Comparison of ENCODE assay signal across 11 mouse cellular contexts in the genomic region with DNA sequence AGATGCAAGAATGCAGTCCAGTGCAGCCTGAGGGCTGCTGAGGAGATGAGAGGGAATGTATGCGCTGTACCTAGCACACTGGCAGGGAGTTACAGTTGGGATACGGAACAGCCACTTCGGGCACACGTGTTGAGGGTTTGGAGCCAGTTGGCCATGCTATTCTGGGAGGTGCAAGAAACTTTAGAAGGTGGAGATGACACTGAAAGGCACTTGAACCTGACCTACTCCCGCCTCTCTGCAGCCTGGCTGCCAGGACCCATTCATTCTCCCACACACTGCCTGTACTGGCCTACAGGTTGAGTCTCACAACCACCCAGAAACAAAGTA.
A peak's percentile ranks its signal among the peaks of the same experiment; 100 is the strongest.
DNase-seq lines count a peak whose midpoint lies in the region; ATAC-seq and TF ChIP-seq lines count a peak whose summit lies in the region.
"Had no signal": no experiment of that assay in that cellular context is flagged by ENCODE, and none has a peak within 500 bp of the region (broad histone marks: within the 10 kb centered on the region; RNA-seq: fewer than 3 reads in every experiment).

No protein-coding gene starts in this region.

- 81% methylated on average over 5 of the region's 5 CpGs for WGBS in intestine, embryonic 16.5 days

- in situ Hi-C loops in Patski (cut with MboI; ENCODE audit: low pct_unique_long_range_greater_than_20kb): loop anchor here (10.0 to 25.0 kb wide), 2 partner anchors 107 to 579 kb away; a partner anchor contains a TSS

- ATAC-seq in Patski: peak; percentile 20
- no peak for ATAC-seq in intestine, embryonic 16.5 days
- ATAC-seq: midbrain, embryonic 15.5 days had no signal

- H3K4me2 ChIP-seq in intestine, embryonic 16.5 days (ENCODE audit: low read depth, low read length): no peak overlapping the region
- H3K4me2 ChIP-seq: liver, embryonic 13.5 days; midbrain, embryonic 15.5 days had no signal

- H3K4me1 ChIP-seq in intestine, embryonic 16.5 days (ENCODE audit: control insufficient read depth, insufficient read depth, low read length): peaks cover 7% of the 10 kb centered on the region; the same call in 1 of the 2 replicates
- H3K4me1 ChIP-seq: liver, embryonic 13.5 days; midbrain, embryonic 15.5 days had no signal

- peak overlapping the region; percentile 33 for H3K27ac ChIP-seq in intestine, embryonic 16.5 days (ENCODE audit: low read length)
- H3K27ac ChIP-seq: liver, embryonic 13.5 days; midbrain, embryonic 15.5 days had no signal

- H3K9me3 ChIP-seq in intestine, embryonic 16.5 days (ENCODE audit: control insufficient read depth, low read length): no peaks in the 10 kb centered on the region
- H3K9me3 ChIP-seq: liver, embryonic 13.5 days; midbrain, embryonic 15.5 days had no signal

- no peak for TF ChIP-seq CTCF in Patski (IDR thresholded peaks at IDR 0.05)

- POLR2A ChIA-PET in Patski (lab: Charles Lee): no interaction called here

- H3K36me3 ChIP-seq in intestine, embryonic 16.5 days (ENCODE audit: control insufficient read depth, insufficient read depth, low read length): no peaks in the 10 kb centered on the region
- H3K36me3 ChIP-seq: liver, embryonic 13.5 days; midbrain, embryonic 15.5 days had no signal

- H3K27me3 ChIP-seq in Patski: peaks cover 3% of the 10 kb centered on the region
- H3K27me3 ChIP-seq in intestine, embryonic 16.5 days (replicated peaks; ENCODE audit: control insufficient read depth, insufficient read depth, low read length): no peaks in the 10 kb centered on the region
- H3K27me3 ChIP-seq: liver, embryonic 13.5 days; midbrain, embryonic 15.5 days had no signal

- H3K9ac ChIP-seq in intestine, embryonic 16.5 days (ENCODE audit: low read depth, low read length): no peak overlapping the region
- H3K9ac ChIP-seq: liver, embryonic 13.5 days; midbrain, embryonic 15.5 days had no signal

- no peak overlapping the region for H3K4me3 ChIP-seq in intestine, embryonic 16.5 days (ENCODE audit: low read length)
- H3K4me3 ChIP-seq: liver, embryonic 13.5 days; midbrain, embryonic 15.5 days had no signal

- peak; percentile 28 to 58 for DNase-seq in heart, adult 18-20 months
- DNase-seq in heart, postnatal 25 days (ENCODE audit: low spot score): no peak
- no peak for DNase-seq in Patski (ENCODE audit: low read depth, low spot score)
- peak; percentile 18 to 28 for DNase-seq in heart, adult 9 months (ENCODE audit: low spot score in 2 of 2)
- DNase-seq in urinary bladder, postnatal 10 days (ENCODE audit: low spot score): no peak
- no peak for DNase-seq in layer of hippocampus, postnatal 10 days (ENCODE audit: low spot score in 2 of 2)
- no peak for DNase-seq in thymus, postnatal 0 days (ENCODE audit: low spot score)
- DNase-seq: cerebellum, postnatal 10 days; liver, embryonic 13.5 days had no signal

- intact Hi-C loops in heart, postnatal 25 days (cut with DNase I): no loop called here

- CTCF ChIA-PET in Patski (lab: Charles Lee): no interaction called here

Comparison
In these comparisons a context has a peak if more than half of its experiments do, and no peak if none do; other contexts are left out.
1. DNase-seq: peak in heart, adult 18-20 months (2 of 2) and heart, adult 9 months (2 of 2); none in heart, postnatal 25 days (single experiment), Patski (single experiment), urinary bladder, postnatal 10 days (single experiment), layer of hippocampus, postnatal 10 days (0 of 2) and thymus, postnatal 0 days (single experiment).